Mouse (Mus musculus) natural killer cell, adult 2 months (primary cell): ENCODE measurements around the gene 1700029F12Rik.
"Not testable (repeated sequence)": the region's sequence is repeated elsewhere in the genome, so short reads cannot be mapped to it uniquely, and the experiment has no call there.

Experiments
- DNase-seq, 2 experiments: peaks; one replicate each; pipeline ENCODE4 v3.0.0; 2022; ENCODE audit warnings: low spot score in 2 of 2

The 1700029F12Rik gene

GRCm38 (mm10) chr13:97034262-97034661, at the start of gene 1700029F12Rik:
TSS of gene 1700029F12Rik (minus strand) at chr13:97034362.
- DNase-seq, result no peak

GRCm38 (mm10) chr13:97082432-97082831, 48.3 kb upstream of the 1700029F12Rik start:
- no peak for DNase-seq

GRCm38 (mm10) chr13:97080615-97081014, 46.5 kb upstream of the 1700029F12Rik start:
- DNase-seq, result no peak

GRCm38 (mm10) chr13:97080201-97080600, 46.0 kb upstream of the 1700029F12Rik start:
- no peak for DNase-seq

GRCm38 (mm10) chr13:97077556-97077955, 43.4 kb upstream of the 1700029F12Rik start:
- DNase-seq, result no peak

- no peak for DNase-seq
Observed at GRCm38 (mm10) chr13:97073497-97073896, 39.3 kb upstream of the 1700029F12Rik start.

GRCm38 (mm10) chr13:97071626-97072241, 37.6 kb upstream of the 1700029F12Rik start:
- no peak for DNase-seq

GRCm38 (mm10) chr13:97070931-97071625, 36.9 kb upstream of the 1700029F12Rik start:
- DNase-seq, result no peak

- no peak for DNase-seq
Observed at GRCm38 (mm10) chr13:97068151-97068550, 34.0 kb upstream of the 1700029F12Rik start.

GRCm38 (mm10) chr13:97067691-97068090, 33.5 kb upstream of the 1700029F12Rik start:
- no peak for DNase-seq

- no peak for DNase-seq
Observed at GRCm38 (mm10) chr13:97066649-97067550, 32.7 kb upstream of the 1700029F12Rik start, which contains the start of gene Fam169a. TSS of gene Fam169a (plus strand) at chr13:97067286.

- not testable (repeated sequence) for DNase-seq
Observed at GRCm38 (mm10) chr13:97064844-97065621, 30.9 kb upstream of the 1700029F12Rik start.

GRCm38 (mm10) chr13:97064413-97064812, 30.3 kb upstream of the 1700029F12Rik start:
- no peak for DNase-seq

- no peak for DNase-seq
Observed at GRCm38 (mm10) chr13:97063431-97063830, 29.3 kb upstream of the 1700029F12Rik start.

- DNase-seq, result no peak
Observed at GRCm38 (mm10) chr13:97062151-97062550, 28.0 kb upstream of the 1700029F12Rik start.

- DNase-seq, result no peak
Observed at GRCm38 (mm10) chr13:97060331-97060730, 26.2 kb upstream of the 1700029F12Rik start.

GRCm38 (mm10) chr13:97059746-97060145, 25.6 kb upstream of the 1700029F12Rik start:
- no peak for DNase-seq

- DNase-seq, result no peak
Observed at GRCm38 (mm10) chr13:97057817-97058216, 23.7 kb upstream of the 1700029F12Rik start.

- no peak for DNase-seq
Observed at GRCm38 (mm10) chr13:97053844-97054243, 19.7 kb upstream of the 1700029F12Rik start.

GRCm38 (mm10) chr13:97052667-97053066, 18.5 kb upstream of the 1700029F12Rik start:
- DNase-seq, result peak in 1 of 2 experiments; percentile 2

GRCm38 (mm10) chr13:97051158-97051557, 17.0 kb upstream of the 1700029F12Rik start:
- DNase-seq, result no peak
